Mouse (Mus musculus): Measurements from ENCODE around the gene Psat1.

The Psat1 gene

DNA sequence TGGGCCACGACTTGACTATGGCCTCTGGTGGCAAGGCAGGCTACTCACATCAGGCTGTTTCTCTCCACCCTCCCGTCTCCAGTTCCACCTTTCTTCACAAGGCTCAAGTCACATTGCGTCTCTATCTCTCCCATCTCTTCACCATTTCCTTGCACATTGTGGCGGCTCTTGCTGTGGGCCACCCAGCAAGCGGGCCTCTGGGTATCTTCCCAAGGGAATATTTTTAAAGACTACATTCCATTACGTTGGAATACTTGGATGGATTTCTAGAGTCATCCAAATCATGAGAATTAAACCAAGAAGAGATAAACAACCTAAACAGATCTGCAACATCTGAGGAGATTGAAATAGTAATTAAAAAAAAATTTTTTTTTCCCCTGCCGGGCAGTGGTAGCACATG, at the start of gene Psat1:
Gene Psat1, minus strand, starts transcription at position 101 of the 400 bp plus-strand sequence.
- DNase-seq: no peak

GRCm38 (mm10) chr19:15990102-15990501, 43.0 kb upstream of the Psat1 start:
- DNase-seq: no peak

GRCm38 (mm10) chr19:15985172-15985713, 38.1 kb upstream of the Psat1 start:
- no peak for DNase-seq

DNA sequence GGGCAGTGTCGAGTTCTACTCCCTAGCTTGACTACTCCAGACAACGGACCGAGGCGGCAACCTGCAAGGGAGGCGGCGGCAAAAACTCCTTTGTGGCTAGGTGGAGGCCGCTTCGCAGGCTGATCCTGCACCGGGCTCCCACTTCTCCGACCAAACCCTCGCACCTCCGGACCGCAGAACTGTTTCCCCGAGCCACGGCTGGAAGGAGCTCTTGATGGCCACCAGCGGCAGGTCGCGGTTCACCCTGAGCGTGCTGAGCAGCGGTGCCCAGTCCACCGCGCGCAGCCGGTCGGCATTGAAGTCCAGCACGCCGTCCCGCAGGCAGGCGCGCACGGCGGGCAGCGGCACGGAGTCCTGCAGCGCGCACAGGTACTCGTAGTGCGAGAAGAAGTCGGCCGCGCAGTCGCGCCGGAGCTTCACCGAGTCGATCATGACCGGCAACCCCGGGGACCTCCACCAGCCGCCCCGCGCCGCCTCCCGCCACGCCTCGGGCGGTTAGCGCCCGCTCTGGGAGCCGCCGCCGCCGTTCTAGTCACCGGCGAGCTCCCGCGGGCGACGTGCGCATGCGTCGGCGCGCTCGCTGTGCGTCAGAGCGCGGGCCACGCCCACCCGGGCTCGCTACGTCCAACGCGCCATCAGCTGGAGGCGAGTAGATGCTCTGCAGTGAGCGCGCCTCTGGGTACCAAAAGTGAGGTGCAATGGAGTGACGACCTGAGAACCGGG, 37.5 kb upstream of the Psat1 start, which contains the start of gene Cep78:
Gene Cep78, minus strand, starts transcription at position 541 of the 723 bp plus-strand sequence.
- peak; percentile 93 for DNase-seq

DNA sequence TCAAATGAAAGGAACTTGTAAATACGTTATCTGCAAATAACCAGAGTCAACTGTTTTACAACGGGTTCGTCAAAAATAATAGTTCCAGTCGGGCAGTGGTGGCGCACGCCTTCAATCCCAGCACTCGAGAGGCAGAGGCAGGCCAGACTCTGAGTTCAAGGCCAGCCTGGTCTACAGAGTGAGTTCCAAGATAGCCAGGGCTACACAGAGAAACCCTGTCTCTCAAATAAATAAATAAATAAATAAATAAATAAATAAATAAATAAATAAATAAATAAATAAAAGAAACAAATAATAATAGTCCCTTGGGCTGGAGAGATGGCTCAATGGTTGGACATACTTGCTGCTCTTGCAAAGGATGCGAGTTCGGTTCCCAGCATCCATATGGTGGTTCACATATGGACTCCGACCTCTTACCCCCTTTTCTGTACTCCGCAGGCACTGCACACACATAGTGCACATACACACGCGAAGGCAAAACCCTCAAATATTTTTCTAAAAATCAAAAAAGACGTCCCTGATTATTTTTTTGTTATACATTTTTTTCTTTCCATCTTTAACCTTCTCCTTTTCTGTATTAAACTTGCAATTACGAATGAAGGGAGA, 36.7 kb upstream of the Psat1 start:
- no peak for DNase-seq

DNA sequence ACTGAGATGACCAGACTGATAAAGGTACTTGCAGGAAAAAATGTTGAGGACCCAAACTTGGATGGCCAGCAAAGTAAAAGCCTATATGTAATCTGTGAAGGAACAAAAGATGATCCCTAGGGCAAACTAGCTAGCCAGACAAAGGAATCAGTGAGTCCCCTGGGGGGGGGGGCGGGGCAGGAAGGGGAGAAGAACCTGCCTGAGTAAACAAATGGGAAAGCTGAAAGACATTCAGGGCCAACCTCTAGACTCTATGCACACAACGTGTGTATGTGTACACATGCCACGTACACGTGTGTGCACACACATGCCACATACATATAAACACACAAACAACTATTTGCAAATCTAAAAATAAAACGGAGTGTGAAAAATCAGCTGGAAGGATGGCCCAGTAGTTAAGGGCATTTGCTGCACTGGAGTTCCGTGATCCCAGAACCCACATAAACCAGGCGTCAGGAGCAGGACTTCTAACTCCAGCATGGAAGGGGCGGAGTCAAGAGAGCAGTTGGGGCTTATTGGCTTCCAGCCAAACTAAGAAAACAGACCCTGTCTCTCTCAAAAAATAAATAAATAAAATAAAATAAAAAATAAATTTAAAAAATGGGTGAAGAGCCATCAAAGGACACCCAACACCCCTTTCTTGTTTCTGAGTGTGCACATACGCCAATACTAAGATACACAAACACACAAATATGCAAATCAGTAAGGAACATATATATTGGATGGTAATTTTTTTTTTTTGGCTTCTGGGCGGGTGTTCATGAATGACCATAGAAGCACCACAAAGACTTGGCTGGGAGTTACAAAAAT, 36.0 kb upstream of the Psat1 start:
- DNase-seq: no peak

- DNase-seq: peak; percentile 53
Measured at GRCm38 (mm10) chr19:15981861-15982260, 34.7 kb upstream of the Psat1 start.

- DNase-seq: no peak
Measured at GRCm38 (mm10) chr19:15973365-15973764, 26.2 kb upstream of the Psat1 start.

DNA sequence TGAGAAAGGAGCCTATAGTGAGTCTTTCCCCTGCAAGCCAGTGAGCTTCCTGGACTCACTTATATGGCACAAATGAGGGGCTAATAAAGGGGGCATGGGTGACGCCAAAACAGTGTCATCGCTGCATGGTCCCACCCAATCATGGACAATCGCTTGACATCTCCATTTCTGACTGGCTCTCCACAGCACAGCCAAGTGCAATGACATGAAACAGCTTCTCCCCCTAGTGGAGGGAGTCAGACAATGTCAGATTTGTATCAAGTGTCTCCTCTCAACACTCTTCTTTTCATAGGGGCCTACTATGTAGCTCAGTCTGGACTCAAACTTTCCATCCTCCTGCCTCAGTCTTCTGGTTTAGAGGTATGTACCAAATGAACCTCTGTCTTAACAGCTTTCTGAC, 17.9 kb upstream of the Psat1 start:
- no peak for DNase-seq

DNA sequence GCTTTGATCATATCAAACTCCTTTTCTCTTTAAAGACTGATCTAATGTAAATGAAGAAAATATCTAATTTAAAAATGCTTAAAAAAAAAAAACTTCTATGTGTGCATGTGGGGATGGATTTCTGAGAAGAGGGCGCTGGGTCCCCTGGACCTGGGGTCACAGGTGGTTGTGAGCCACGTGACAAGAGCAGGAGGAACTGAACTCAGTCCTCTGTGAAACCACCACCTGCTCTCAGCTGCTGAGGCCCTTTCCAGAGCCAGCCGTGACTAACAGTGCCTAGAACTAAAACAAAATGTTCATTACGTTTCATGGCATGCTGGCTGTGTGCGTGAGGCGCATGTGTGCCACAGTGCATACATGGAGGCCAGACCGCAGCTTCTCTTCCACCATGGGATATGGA, 17.4 kb upstream of the Psat1 start:
- no peak for DNase-seq

DNA sequence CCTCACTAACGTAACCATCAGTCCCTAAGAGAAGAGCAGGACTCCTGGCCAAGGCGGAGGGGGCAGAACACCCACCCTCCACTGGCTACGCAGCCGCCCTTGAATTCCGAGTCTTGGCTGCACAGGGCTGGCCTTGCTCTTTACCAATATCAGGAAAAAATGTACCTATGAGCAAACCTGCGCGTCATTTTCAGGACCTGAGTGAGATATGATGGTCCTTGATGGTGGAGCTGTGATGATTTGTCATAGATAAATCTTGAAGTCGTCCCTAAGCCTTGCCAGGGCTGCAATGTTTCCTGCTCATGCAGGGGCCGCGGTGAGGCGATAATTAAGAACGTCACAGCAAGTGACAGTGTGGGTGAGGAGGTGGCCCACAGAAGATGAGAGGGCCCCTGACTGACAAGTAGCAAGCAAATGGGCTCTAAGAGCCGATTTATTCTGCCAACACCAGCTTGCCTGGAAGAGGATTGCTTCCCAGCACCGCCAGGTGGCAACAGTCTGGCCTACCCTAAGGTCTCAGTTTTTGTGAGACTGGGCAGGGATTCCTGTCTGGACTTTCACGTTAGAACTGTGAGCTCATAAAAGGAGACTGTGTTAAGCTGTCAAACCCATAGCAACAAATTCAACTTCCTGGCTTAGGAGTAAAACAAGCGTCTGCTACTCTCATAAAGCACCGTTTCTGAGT, 16.0 kb upstream of the Psat1 start:
- no peak for DNase-seq

GRCm38 (mm10) chr19:15962313-15962712, 15.2 kb upstream of the Psat1 start:
- no peak for DNase-seq

DNA sequence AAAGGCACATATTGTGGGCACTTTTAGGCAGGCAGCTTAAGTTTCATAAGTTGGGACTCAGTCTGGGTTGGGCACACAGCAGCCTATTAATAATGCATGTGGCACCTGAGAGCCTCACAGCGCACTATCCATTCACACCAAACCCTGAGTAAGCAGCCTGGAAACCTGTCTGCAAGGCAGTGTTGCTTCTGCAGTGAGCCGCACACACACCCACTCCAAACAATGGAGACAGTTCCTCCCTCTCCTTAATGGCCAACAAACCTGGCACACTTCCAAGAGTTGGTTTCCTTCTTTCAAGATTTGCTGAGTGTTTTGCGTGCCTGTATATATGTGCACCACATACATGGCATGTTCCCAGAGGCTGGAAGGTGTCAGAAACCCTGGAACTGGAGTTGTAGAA, 3.1 kb upstream of the Psat1 start:
- DNase-seq: no peak

DNA sequence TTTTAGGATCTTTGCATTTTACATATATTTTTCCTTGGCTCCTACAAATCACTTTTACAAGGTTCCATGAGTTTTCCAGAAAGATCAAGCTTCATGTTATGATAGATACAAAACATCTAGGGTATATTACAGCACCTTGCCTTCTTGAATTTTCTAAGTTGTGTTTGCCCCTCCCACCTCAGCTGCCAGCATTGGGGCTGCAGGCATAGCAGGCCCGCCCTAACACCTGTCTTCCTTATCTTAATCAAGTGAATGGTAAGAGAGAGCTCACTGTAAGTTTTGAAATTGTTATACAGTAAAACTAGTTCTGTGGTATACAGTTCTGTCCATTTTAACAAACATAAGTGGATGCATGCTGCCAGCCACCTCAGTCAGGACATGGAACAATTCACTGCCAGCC, 1.7 kb upstream of the Psat1 start:
- no peak for DNase-seq

- no peak for DNase-seq
Measured at GRCm38 (mm10) chr19:15948426-15948825, 1.3 kb upstream of the Psat1 start.

- no peak for DNase-seq
Measured at GRCm38 (mm10) chr19:15946663-15947062, 474 bp downstream of the Psat1 start.

DNA sequence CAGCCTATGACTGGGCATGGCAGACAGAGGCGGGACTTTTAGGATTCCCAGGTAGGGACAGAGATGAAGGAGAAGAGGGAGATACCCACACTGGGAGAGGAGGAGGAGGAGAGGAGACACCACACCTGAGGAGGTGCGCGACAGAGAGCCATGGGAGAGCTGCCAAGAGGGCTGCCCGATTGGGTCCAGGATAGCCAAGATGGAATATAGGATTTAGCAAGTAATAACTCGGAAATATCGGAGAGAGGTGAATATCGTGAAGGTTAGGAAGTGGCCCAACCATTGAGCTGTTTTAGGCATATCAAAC, 4.1 kb downstream of the Psat1 start:
- DNase-seq: no peak

- no peak for DNase-seq
Measured at GRCm38 (mm10) chr19:15942421-15943116, 4.6 kb downstream of the Psat1 start.

- no peak for DNase-seq
Measured at GRCm38 (mm10) chr19:15941399-15941798, 5.7 kb downstream of the Psat1 start.

DNA sequence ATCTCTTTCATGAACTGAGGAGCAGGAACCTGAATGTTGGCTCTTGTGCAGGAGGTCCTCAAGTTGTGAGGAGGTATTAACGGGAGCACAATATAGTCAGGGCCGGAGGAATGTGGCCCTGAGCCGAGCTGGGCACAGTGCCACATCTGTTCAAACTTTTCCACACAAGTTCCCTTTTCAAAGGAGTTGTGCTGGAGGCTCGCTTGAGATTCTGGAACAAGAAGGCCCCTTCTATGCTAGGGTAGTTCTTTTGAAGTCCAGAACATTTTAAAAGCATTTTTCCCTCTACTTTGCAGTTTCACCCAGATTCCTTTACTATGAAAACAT, 21.5 kb downstream of the Psat1 start:
- DNase-seq: peak; percentile 12

GRCm38 (mm10) chr19:15924866-15925718, 22.0 kb downstream of the Psat1 start:
- DNase-seq: peak; percentile 50

All from cerebellum, adult 11 months (tissue).